Mouse (Mus musculus): Measurements from ENCODE around the gene Fam71e1.

DNA sequence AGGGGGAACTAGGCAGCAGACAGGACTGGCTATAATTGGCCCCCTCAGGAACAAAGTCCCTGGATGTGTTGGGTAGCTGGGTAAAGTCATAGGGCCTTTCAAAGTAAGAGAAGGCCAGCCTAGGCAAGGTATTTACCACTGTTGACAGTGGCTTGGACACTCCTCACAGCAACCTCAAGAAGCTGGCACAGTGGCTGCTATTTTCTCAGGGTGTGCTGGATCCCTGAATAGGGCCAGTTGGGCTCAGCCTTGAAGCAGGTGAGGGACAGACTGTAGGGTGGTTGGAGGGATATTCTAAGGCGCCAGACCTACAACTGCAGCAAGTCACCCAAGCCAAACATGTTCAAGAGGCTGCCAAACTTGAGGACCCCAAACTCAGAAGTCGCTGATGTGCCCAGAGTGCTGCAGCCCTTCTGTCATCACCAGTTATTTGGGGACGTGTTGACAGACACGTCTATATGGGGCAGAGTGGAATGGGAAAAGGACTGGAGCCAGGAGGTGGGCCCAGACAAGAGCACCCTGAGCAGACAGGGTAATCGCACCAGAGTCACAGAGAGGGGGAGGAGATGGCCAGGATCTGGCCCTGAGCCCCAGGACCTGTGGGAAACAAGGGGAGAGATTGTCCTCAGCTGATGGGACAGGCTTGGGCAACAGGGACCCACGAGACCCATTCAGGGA is 24.4 kb upstream of the Fam71e1 start:
- TF ChIP-seq CTCF (IDR thresholded peaks at IDR 0.05; ENCODE audit: low read depth, low read length) (no peak), EP300 (IDR thresholded peaks at IDR 0.05; ENCODE audit: insufficient read depth, low read depth, low read length) (no peak)

Measured in ES-Bruce4 (cell line).